Mouse (Mus musculus) frontal cortex, postnatal 25 days (tissue): ENCODE data around the gene Acsm4.
A peak's percentile ranks its signal among the peaks of the same experiment; 100 is the strongest.
"Not testable (repeated sequence)": the region's sequence is repeated elsewhere in the genome, so short reads cannot be mapped to it uniquely, and the experiment has no call there.

Experiments used
- DNase-seq, 2 experiments: peaks; one replicate each; pipeline ENCODE4 v3.0.0; 2022; ENCODE audit warnings: low spot score in 2 of 2

Gene Acsm4

DNA sequence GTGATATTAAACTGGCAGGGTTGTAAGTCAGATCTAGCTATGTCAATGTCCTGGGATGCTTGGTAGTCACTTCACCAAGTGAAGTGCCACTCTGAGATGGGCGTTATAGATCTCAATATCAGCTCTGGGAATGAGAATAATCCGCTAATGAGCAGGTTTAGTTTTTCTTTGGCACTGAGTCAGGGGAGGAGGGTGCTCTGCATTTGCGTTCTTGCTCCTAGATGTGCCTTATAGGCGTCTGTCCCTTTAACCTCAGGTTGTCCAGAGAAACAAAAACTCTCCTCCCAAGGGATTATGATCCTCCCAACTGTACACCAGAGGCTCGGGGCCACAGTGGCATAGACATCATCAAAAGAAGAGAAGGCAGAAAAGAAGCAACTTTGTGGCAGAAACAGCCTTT is at the start of gene Acsm4:
TSS of gene Acsm4 (plus strand) at position 301 of the 400 bp plus-strand sequence.
- DNase-seq, result no peak

GRCm38 (mm10) chr7:119642307-119642706 is 47.5 kb upstream of the Acsm4 start:
- no peak for DNase-seq

- no peak for DNase-seq
Measured at GRCm38 (mm10) chr7:119667893-119668292, 21.9 kb upstream of the Acsm4 start.

- DNase-seq, result no peak
Measured at GRCm38 (mm10) chr7:119670395-119670794, 19.4 kb upstream of the Acsm4 start.

- DNase-seq, result peak in 1 of 2 experiments; percentile 5
Measured at GRCm38 (mm10) chr7:119670925-119671324, 18.9 kb upstream of the Acsm4 start.

- peak in 1 of 2 experiments; percentile 10 for DNase-seq
Measured at GRCm38 (mm10) chr7:119673465-119673864, 16.4 kb upstream of the Acsm4 start.

DNA sequence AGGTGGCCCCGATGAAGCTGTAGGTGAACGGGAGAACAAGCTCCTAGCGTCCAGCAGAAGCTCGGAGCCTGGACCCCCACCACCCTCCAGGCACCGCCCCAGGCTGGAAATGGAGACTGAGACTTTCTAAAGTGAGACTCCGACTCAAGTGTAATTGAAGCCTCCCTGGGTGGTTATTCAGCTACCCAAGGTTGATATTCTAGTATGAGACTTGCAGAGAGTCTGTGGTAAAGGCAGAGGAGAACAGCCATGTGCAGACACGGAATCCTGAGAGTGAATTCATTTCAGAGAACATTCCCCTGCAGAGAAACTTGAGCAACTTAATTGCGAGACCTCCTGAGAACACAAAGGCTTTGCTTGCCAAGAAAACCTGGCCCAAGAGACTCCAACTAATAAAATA is 9.7 kb upstream of the Acsm4 start:
- no peak for DNase-seq

- DNase-seq, result no peak
Measured at GRCm38 (mm10) chr7:119682699-119683098, 7.1 kb upstream of the Acsm4 start.

GRCm38 (mm10) chr7:119692302-119692701 is 2.5 kb downstream of the Acsm4 start:
- no peak for DNase-seq

DNA sequence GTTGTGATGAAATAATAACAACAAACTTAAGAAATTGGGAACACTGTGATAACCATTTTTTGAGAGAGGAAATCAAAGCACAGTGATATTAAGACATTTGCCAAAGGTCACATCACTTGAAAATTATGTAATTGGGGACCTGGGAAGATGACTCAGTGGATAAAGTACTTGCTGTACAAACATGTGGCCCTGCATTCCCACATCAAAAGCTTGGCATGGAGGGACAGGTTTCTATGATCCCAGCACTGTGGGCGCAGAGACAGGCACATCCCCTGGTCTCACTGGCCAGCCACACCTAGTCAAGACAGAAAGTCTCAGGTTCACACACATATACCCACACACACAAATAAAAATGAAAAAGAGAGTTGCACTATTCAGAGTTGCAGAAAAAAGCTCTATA is 5.1 kb downstream of the Acsm4 start:
- no peak for DNase-seq

DNA sequence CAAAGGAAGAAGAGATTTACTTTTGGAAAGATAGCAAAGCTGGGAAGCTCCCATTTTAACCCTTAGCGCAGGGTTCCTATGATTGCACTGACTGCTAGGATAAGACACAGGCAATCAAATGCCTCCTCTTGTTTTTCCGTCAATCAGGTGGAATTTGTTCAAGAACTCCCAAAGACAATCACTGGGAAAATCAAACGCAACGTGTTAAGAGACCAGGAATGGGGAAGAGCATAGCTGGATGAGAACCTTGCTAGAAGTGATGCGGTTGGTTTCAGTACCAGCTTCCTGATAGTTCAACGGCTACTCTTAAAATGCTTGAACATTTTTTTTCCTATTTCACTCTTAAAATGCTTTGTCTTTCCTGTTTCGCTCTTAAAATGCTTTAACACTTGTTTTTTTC is 24.3 kb downstream of the Acsm4 start:
- DNase-seq, result no peak

DNA sequence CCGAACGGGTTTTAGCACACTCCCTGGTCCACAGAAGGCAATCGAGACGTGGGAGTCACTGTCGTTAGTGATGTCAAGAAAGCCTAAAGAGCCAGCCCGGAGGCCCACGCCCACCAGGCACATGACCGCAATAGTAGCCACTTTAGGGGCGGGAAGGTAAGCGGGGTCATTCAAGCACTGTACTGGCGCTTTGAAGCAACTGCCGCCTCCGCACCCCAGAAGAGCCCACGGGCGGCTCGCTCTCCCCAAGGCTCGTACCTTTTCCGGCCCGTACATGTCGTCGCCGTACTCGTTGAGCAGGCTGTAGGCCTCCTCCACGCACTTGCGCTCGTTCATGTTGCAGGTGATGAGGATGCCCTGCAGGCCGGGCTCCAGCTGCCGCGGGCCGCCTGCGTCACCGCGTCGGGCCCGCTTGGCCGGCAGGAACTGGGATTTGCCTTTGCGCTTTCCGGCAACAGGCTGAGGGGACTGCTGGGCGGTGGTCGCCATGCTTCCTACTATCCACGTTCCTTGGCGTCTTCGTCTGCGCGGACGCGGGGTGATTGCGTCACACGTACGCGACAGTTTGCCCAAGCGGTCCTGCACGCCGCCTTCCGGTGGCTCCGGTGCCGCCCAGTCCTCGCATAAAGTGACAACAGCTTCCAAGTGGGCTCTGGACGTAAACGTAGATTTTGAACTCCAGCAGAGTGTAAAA is 30.6 kb downstream of the Acsm4 start, which contains the start of gene Thumpd1:
TSS of gene Thumpd1 (minus strand) at position 546 of the 694 bp plus-strand sequence.
- DNase-seq, result peak; percentile 94

- peak in 1 of 2 experiments; percentile 12 for DNase-seq
Measured at GRCm38 (mm10) chr7:119720947-119721310, 31.1 kb downstream of the Acsm4 start.

DNA sequence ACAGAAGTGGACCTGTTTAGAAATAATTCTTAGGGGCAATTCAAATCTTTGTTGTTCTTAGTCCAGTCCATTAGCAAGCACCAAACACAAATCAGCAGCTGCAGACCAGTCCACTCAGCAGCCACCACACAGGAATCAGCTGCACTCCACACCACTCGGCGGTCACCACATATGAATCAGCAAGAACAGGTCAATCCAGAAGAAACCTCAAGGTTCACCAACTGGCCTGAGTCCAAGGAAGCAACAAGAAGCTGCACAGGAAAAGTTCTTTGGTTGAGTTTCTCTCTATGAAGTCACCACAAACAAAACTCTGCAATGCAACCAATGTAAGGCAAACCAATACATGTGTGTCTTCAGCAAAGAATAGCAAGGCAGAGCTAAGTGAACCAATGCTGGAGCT is 37.8 kb downstream of the Acsm4 start:
- DNase-seq, result no peak

DNA sequence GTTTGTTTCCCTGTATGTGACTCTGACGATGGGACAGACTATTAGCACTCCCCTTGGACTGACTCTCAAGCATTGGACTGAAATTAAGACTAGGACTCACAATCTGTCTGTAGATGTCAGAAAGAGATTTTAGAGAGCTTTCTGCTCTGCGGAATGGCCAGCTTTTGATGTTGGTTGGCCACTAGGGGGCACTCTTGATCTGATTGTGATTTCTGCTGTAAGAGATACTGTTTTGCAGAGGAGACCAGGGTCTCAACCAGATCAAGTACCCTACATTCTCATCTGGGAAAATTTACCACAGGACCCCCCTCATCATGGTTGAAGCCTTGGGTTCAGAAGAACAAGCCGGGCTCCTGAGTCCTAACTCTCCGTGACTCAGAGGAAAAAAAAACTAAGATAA is 41.4 kb downstream of the Acsm4 start:
- DNase-seq, result not testable (repeated sequence)

- no peak for DNase-seq
Measured at GRCm38 (mm10) chr7:119738877-119739276, 49.1 kb downstream of the Acsm4 start.

- not testable (repeated sequence) for DNase-seq
Measured at GRCm38 (mm10) chr7:119739798-119740468, 50.1 kb downstream of the Acsm4 start.

GRCm38 (mm10) chr7:119744321-119744720 is 54.5 kb downstream of the Acsm4 start:
- no peak for DNase-seq

GRCm38 (mm10) chr7:119745869-119746268 is 56.0 kb downstream of the Acsm4 start:
- no peak for DNase-seq

- no peak for DNase-seq
Measured at GRCm38 (mm10) chr7:119748761-119749160, 58.9 kb downstream of the Acsm4 start.

- DNase-seq, result no peak
Measured at GRCm38 (mm10) chr7:119749942-119750341, 60.1 kb downstream of the Acsm4 start.

DNA sequence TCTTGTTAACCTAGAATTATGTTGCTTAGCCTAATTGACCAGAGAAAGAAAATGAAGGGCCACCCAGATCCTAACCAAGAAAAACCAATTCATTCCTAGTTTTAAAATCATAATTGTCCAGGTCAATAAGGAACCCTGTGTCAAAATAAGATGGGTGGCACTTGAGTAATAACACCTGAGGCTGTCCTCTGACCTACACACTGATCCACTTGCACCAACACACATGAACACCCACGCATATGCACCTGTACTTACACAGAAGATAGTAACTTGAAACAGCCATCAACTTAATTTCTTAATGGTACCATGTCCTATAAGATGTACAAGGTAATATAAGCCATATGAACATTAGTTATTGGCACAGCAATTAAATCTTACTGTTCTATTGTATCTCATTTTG is 63.9 kb downstream of the Acsm4 start:
- no peak for DNase-seq

GRCm38 (mm10) chr7:119760527-119760951 is 70.7 kb downstream of the Acsm4 start, which contains the start of gene Acsm3:
Gene Acsm3 (plus strand): TSS chr7:119760923.
- no peak for DNase-seq
